Mouse (Mus musculus): ENCODE data around the gene 4931422A03Rik. TPM values are rescaled to one million over a fixed set of nuclear protein-coding genes. Genes with fewer than 3 reads are reported as not detected.
"Not testable (repeated sequence)": the region's sequence is repeated elsewhere in the genome, so short reads cannot be mapped to it uniquely, and the experiment has no call there.

Gene 4931422A03Rik
- polyA plus RNA-seq, 1 experiment from 2014 or later, result 1.6 TPM

- ChIA-PET CTCF (no interaction called here), POLR2A (no interaction called here)
- peak; percentile 39 for TF ChIP-seq CTCF (IDR thresholded peaks at IDR 0.05)
- peaks cover 28% of the 10 kb centered on the region for H3K27me3 ChIP-seq
- ATAC-seq, result no peak
- in situ Hi-C loops (cut with MboI; ENCODE audit: low pct_unique_long_range_greater_than_20kb), result no loop called here
- DNase-seq (ENCODE audit: low read depth, low spot score), result no peak
These were observed 36.9 kb downstream of the 4931422A03Rik start for GRCm38 (mm10) chr2:103991303-103991702.

DNA sequence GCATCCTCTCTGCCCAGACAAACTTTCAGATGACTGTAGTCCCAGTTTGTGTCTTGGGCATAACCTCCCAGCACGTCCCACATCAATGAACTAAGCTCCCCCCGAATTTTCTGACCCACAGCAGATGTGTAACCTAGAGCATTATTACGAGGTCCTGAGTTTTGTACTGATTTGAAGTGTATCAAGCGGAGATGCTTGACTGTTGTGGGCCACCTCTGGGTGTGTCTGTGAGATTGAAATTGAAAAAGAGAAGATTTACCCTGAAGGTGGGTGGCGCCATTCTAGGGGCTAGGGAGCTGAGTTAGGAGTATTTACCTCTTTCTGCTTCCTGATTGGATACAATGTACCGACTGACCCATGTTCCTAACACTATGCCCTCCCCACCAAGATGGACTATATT lies 38.4 kb downstream of the 4931422A03Rik start:
- ATAC-seq (no peak), DNase-seq (ENCODE audit: low read depth, low spot score) (no peak)
- no peak for TF ChIP-seq CTCF (IDR thresholded peaks at IDR 0.05)
- in situ Hi-C loops (cut with MboI; ENCODE audit: low pct_unique_long_range_greater_than_20kb), result loop anchor here (10.0 kb wide), 1 partner anchor 425 kb away; the partner anchor contains the start of gene Abtb2
- CTCF ChIA-PET, result interaction anchor here (1.3 kb wide), 1 partner anchor 115 kb away, joined by 3 read pairs; no protein-coding TSS in a partner anchor
- H3K27me3 ChIP-seq, result peaks cover 27% of the 10 kb centered on the region
- POLR2A ChIA-PET, result no interaction called here

DNA sequence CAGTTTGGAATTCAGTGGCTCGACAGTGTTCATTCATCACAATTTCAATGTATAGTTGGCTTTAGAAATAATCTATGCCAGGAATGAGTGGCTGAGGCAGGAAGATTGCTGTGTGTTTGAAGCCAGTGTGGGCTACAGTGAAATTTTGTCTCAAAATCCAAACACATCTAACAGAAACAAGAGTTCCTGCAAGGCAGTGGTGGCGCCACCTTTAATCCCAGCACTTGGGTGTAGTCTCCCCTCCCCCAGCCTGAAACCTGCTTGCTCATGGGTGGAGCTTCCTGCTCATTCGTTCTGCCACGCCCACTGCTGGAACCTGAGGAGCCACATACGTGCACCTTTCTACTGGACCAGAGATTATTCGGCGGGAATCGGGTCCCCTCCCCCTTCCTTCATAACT lies 40.6 kb downstream of the 4931422A03Rik start:
- in situ Hi-C loops (cut with MboI; ENCODE audit: low pct_unique_long_range_greater_than_20kb), result loop anchor here (10.0 kb wide), 1 partner anchor 423 kb away; the partner anchor contains the start of gene Abtb2
- H3K27me3 ChIP-seq, result peaks cover 29% of the 10 kb centered on the region

GRCm38 (mm10) chr2:103983146-103983545 lies 45.0 kb downstream of the 4931422A03Rik start:
- DNase-seq (ENCODE audit: low read depth, low spot score) (no peak), ATAC-seq (no peak)
- peaks cover 4% of the 10 kb centered on the region for H3K27me3 ChIP-seq
- POLR2A ChIA-PET, result no interaction called here
- TF ChIP-seq CTCF (IDR thresholded peaks at IDR 0.05), result no peak
- in situ Hi-C loops (cut with MboI; ENCODE audit: low pct_unique_long_range_greater_than_20kb), result loop anchor here (5.0 to 10.0 kb wide), 2 partner anchors 111 to 418 kb away; partner anchors contain the start of gene Abtb2
- CTCF ChIA-PET, result interaction anchor here (1.4 to 3.2 kb wide), 9 partner anchors 11 to 132 kb away, joined by 4 to 18 read pairs (median 5); no protein-coding TSS in a partner anchor

More for the DNA sequence above, 40.6 kb downstream of the 4931422A03Rik start:
- POLR2A ChIA-PET; DNase-seq (ENCODE audit: low read depth, low spot score); CTCF ChIA-PET; ATAC-seq: not testable (repeated sequence)

DNA sequence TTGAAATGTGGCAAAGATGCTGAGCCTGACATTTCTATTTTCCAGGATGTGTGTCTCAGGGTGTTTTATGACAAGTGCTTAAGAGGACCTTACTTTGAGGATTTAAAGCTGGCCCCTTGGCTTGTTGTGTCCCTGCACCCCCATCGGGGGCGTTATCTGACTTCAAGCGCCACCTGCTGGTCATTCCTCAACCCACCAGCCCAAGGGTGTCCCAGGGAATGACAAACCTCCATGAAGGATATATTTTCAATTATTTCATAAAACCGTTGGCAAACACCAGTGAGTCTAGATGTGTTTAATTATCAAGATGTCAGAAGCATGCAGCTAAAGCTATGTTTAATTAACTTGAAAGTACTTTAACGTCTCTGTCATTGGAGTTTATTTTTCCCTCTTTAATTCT lies 45.9 kb downstream of the 4931422A03Rik start:
- peak; percentile 95 for TF ChIP-seq CTCF (IDR thresholded peaks at IDR 0.05)
- no peak for ATAC-seq
- POLR2A ChIA-PET, result no interaction called here
- in situ Hi-C loops (cut with MboI; ENCODE audit: low pct_unique_long_range_greater_than_20kb), result loop anchor here (5.0 to 10.0 kb wide), 2 partner anchors 110 to 417 kb away; partner anchors contain the start of gene Abtb2
- CTCF ChIA-PET, result interaction anchor here (1.4 to 3.2 kb wide), 9 partner anchors 10 to 131 kb away, joined by 4 to 18 read pairs (median 5); no protein-coding TSS in a partner anchor
- peaks cover 7% of the 10 kb centered on the region for H3K27me3 ChIP-seq
- no peak for DNase-seq (ENCODE audit: low read depth, low spot score)

DNA sequence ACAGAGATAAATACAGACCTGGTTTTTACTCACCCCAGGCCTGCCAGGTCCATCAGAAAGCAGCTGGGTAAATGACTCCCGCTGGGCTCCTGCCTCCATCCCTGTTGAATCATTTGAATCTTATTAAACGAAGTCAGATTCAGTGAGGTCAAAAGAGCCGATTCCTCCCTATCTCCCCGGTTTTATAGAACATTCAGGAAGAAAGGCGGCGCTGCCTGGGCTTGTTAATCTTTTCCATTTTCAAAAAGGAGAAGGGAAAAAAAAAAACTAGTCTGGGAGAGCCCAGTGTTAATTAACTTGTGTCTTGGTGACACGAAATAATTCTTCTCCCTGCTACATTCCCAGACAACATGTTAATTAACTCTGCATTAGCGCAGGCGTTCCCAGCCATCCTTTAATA lies 50.4 kb downstream of the 4931422A03Rik start:
- DNase-seq (ENCODE audit: low read depth, low spot score), result no peak
- TF ChIP-seq CTCF (IDR thresholded peaks at IDR 0.05), result no peak
- in situ Hi-C loops (cut with MboI; ENCODE audit: low pct_unique_long_range_greater_than_20kb), result no loop called here
- no peak for ATAC-seq
- POLR2A ChIA-PET, result no interaction called here
- CTCF ChIA-PET, result interaction anchor here (1.6 to 2.1 kb wide), 2 partner anchors 17 to 106 kb away, joined by 4 to 8 read pairs; no protein-coding TSS in a partner anchor
- H3K27me3 ChIP-seq, result peaks cover 10% of the 10 kb centered on the region

- ATAC-seq (no peak), DNase-seq (ENCODE audit: low read depth, low spot score) (no peak)
- TF ChIP-seq CTCF (IDR thresholded peaks at IDR 0.05), result no peak
- in situ Hi-C loops (cut with MboI; ENCODE audit: low pct_unique_long_range_greater_than_20kb), result no loop called here
- H3K27me3 ChIP-seq, result peaks cover 15% of the 10 kb centered on the region
- ChIA-PET CTCF (interaction anchor here (1.6 kb wide), 1 partner anchor 18 kb away, joined by 4 read pairs; no protein-coding TSS in a partner anchor), POLR2A (no interaction called here)
These were observed 50.9 kb downstream of the 4931422A03Rik start for GRCm38 (mm10) chr2:103977216-103977615.

DNA sequence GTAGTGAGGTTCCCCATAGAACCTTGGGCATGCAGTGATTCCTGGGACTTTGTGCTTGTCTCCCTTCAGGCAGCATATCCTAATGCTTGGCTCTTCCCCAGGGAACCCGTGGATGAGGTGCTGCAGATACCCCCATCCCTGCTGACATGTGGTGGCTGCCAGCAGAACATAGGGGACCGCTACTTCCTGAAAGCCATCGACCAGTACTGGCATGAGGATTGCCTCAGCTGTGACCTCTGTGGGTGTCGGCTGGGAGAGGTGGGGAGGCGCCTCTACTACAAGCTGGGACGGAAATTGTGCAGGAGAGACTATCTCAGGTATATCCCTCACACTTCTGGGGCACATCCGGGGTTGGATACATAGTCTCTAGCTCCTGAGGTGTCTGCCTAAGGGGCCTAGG lies 52.3 kb downstream of the 4931422A03Rik start:
- ChIA-PET CTCF (no interaction called here), POLR2A (no interaction called here)
- H3K27me3 ChIP-seq, result peaks cover 27% of the 10 kb centered on the region
- in situ Hi-C loops (cut with MboI; ENCODE audit: low pct_unique_long_range_greater_than_20kb), result no loop called here
- TF ChIP-seq CTCF (IDR thresholded peaks at IDR 0.05), result no peak
- ATAC-seq (no peak), DNase-seq (ENCODE audit: low read depth, low spot score) (no peak)

DNA sequence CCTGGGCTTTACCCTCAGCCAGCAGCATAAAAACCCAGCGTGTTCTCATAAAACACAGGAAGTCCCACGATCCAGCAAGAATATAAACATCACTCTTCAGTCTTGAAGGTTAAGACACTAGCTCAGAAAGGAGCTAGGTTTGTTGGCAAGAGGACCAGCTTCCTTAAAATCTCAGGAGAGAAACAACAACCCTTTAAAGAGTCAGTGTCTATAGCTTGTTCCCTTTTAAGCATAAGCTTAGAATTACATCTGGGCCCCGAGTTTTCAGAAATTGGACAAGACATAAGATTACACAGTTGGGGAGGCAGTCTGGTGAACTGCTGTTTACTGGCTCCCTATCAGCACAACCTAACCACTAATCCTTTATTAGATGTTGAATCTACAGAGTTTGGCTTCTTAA lies 56.3 kb downstream of the 4931422A03Rik start:
- ChIA-PET POLR2A (interaction anchor here (1.5 kb wide), 1 partner anchor 10 kb away, joined by 3 read pairs; no protein-coding TSS in a partner anchor), CTCF (interaction anchor here (1.4 to 4.5 kb wide), 3 partner anchors 9 to 99 kb away, joined by 3 to 18 read pairs (median 5); no protein-coding TSS in a partner anchor)
- DNase-seq (ENCODE audit: low read depth, low spot score) (no peak), ATAC-seq (no peak)
- no peak for TF ChIP-seq CTCF (IDR thresholded peaks at IDR 0.05)
- in situ Hi-C loops (cut with MboI; ENCODE audit: low pct_unique_long_range_greater_than_20kb), result no loop called here
- H3K27me3 ChIP-seq, result peaks cover 47% of the 10 kb centered on the region

DNA sequence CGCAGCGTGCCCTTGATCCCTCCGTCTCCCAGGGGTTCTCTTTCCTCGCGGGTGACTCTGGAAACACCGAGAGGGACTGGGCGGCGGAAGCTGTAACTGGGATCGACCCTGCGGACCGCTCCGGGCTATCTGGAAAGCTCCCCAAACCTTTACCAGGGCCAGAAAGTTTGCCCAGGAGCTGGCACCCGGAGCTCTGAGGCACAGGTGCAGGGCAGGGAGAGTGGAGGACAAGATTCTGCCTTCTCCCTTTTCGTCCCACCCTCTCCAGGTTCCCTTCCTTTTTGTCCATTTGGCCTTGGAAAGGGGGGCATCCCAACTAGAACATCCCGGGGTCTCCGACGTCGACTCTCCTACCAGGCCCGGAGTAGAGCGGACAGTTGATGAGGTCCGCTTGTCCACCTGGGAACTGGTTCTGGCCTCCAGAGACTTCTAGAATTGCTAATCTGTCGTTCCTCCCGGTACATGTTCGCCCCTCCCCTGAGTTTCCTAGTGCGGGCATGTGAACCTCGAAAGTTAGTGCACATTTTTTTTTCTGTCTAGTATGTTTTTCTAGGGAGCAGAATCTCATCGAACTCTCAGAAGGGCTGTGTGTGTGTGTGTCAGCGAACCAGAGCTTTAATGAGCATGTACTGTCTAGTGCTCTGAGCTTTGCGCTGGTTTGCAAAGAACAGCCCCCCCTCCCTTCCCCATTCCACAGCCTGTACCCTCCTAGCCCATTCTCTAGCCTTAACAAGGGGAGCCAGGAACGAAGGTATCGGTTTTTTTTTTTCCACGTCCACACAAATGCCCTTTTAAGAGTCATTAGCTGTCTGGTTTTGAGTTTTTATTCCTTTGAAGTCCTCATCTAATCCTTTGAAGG lies 57.1 kb downstream of the 4931422A03Rik start:
- H3K27me3 ChIP-seq, result peaks cover 51% of the 10 kb centered on the region
- DNase-seq (ENCODE audit: low read depth, low spot score) (no peak), ATAC-seq (no peak)
- TF ChIP-seq CTCF (IDR thresholded peaks at IDR 0.05), result no peak
- ChIA-PET CTCF (interaction anchor here (4.5 kb wide), 1 partner anchor 11 kb away, joined by 18 read pairs; no protein-coding TSS in a partner anchor), POLR2A (no interaction called here)
- in situ Hi-C loops (cut with MboI; ENCODE audit: low pct_unique_long_range_greater_than_20kb), result no loop called here

Data from Patski (cell line).